Mouse (Mus musculus): Measurements from ENCODE around the gene Urah.

Urah gene

DNA sequence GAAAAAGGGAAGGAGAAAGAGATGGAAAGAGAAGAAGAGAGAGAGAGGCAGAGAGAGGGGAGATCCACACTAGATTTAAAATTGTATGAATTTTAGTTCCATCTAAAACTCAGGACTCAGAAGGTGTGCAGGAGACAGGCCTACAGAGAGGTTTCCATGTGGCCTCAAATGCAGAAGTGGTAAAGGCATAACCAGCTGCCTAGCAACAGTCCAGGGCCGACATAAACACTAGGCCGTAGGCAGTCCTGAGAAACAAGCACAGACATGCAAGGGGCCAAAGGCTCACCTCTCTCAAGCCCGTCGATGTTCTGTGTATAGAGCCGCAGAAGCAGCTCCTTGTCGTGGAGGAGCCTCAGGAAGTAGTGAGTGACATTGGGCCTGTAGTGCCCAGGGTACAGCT lies 42.5 kb downstream of the Urah start:
- DNase-seq (ENCODE audit: low spot score) = no peak

DNA sequence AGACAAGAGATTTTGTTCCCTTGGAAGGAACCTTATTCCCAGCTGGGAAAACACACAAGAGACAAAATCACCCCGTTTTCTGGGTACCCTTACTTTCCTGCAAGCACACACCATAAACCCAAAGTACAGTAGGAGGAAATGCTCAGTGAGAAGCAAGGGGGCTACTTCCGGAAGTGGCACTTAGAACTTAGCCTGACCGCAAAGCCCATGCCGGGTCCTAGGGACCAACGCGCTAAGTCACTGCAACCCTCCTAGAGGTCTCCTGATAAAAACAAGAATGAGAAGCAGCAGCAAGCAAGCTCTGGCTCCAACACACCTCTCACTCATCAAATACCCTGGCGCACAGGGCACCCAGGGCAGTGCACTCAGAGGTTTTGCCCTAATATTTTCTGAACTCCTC lies 44.5 kb downstream of the Urah start:
- no peak for DNase-seq (ENCODE audit: low spot score)

DNA sequence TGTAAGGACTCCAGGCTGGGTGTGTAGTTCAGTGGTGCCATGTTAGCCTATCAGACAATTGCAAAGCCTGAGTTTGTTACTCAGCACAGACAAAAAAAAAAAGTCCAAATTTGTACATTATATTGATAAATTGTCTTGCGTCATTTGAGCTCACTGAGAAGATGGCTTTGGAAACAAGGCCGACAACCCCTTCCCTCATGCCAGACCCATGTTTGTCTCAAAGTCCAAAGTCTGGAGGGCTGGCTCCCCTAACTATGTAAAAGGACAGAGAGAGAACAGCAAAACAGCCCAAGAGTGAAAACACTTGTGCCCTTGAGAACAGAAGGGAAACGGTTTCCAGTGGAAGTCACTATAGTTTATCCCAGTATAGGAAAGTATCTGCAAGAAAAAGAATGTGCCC lies 45.6 kb downstream of the Urah start:
- no peak for DNase-seq (ENCODE audit: low spot score)

DNA sequence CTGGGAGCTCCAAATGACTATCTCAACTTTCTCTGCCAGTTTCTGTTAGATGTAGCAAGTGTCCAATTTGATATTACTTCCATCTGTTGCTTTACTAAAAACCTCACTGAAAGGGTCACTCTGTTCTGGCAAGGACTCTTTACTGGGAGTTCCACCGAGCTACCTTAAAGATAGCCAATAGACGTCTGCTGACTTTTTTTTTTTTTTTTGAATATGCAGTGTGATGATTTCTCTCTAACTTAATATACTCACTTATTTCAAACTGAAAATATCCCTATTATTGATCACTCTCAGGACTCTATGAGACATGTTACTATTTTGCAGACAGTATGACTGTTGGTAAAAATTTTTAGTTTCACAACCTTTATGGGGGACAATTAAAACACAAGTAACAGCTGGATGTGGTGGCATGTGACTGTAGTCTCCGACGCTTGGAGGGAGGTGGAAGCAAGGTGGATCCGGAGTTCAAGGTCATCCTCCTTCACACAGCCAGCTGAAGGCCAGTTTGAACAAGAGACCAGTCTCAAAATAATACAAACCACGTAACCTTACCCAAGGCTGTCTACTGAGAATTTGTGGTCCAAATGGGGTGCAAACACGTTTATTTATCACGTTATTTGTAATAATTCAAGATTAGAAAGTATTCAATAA lies 46.2 kb downstream of the Urah start:
- no peak for DNase-seq (ENCODE audit: low spot score)

DNA sequence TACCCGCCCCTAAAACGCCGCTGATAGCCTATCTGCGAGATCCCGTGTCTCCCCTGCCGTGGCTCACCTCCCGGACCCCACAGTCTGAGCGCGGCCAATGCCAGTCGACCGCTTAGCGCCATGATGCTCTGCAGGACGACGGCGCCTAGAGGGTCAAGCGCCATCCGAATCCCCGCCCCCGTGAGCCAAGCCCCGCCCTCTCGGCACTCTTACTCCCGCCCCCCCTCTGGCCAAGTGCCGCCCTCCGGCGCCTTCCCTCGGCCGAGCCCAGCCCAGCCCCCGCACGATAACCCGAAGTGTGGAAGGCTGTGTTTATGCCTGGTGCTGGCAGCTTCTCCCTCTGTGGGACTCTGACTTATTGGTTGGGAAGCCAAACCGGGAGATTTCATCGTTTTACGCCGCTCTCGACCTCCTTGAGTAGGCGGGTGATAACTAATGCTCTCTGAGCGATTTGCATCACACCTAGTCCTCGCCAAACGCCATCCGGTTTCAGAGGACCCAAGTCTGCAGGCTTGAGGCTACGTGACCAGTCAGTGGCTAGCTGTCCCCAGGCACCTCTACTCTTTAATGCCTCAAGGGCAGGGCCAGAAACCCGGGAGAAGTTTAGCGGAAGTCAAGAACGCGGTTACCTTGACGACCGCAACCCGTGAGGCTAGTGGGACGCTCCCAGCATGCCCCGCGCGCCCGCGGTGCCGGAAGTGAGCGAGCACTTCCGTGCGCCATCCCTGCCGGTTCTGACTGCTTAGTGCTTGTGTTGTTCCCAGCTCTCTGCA lies 47.1 kb downstream of the Urah start, which contains the start of the genes Psmd13 and Sirt3:
Psmd13 (plus strand) TSS at position 273 of the 773 bp plus-strand sequence.
Sirt3 (minus strand) TSS at position 614 of the 773 bp plus-strand sequence.
- peak; percentile 95 for DNase-seq (ENCODE audit: low spot score)

DNA sequence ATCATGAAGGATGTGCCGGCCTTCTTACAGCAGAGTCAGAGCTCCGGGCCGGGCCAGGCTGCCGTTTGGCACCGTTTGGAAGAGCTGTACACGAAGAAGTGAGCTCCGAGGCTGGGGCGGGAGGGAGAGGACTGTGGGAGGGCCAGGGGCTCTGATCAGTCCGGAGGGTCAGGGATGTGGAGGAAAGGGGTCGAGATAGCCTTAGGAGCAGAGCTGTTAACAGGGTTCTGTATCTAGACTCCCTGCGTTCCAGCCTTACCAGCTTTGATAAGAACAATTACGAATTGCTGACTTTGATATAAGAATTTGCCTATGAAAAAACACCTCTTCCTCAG lies 47.6 kb downstream of the Urah start:
- no peak for DNase-seq (ENCODE audit: low spot score)
